Mouse (Mus musculus) liver, adult 2 months (tissue): ENCODE results near the gene Dok1.

Experiments used
- CTCF ChIP-seq: fragments of 200-500 bp; IDR thresholded peaks from 2 replicates; pipeline ENCODE4 v1.5.1; 2011; ENCODE audit warnings: low read depth, low read length, control low read depth
- POLR2A ChIP-seq: fragments of 200-500 bp; IDR thresholded peaks from 2 replicates; pipeline ENCODE4 v1.6.1; 2011; ENCODE audit warnings: low read length, control low read depth; ENCODE audit not compliant: insufficient read depth; ENCODE audit errors: extremely low read depth

DNA sequence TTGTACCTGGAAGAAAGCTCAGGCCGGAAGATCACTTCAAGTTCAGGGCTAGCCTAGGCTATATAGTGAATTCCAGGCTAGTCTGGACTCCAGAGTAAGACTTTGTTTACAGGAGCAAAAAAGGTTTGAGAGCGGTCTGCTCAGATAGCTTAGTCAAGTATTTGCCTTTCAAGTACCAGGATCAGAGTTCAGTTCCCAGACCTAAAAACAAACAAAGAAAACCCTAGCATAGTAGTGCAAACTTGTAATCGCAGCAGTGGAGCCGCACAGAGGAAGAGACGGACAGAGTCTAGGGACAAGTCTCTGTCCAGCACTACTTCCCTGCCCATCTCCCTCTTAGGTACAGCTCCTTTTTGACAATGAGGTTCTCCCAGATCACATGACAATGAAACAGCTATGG lies 46.9 kb upstream of the Dok1 start:
- TF ChIP-seq POLR2A (no peak), CTCF (no peak)
